Comparison of ENCODE assay signal across 12 mouse cellular contexts in the genomic region with DNA sequence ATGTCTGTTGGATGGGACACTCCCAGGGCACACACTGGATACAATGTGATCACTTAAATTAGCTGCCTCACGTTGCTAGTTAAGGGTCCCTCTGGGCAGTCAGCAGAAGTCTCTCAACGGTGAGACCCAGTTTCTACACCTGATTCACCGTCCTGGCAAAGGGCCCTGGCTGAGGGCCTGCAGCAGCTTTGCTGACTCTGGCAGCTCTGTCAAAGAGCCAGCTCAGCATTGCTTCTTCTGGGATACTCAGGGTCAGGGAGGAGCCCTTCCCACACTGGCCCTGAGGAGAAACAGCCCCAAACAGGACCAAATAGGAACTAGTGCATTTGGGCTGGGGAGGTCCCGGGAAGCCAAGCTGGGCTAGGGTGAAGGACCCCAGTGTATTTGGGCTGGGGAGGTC. TPM values are rescaled to one million over a fixed set of nuclear protein-coding genes. Genes with fewer than 3 reads are reported as not detected.
DNase-seq lines count a peak whose midpoint lies in the region.
"Had no signal": no experiment of that assay in that cellular context is flagged by ENCODE, and none has a peak within 500 bp of the region (broad histone marks: within the 10 kb centered on the region; RNA-seq: fewer than 3 reads in every experiment).

No protein-coding gene starts in this region.

- peak; percentile 49 to 50 for DNase-seq in heart, postnatal 14 days
- no peak for DNase-seq in heart, adult 9 months (ENCODE audit: low spot score in 2 of 2)
- DNase-seq in urinary bladder, postnatal 25 days (ENCODE audit: low spot score), result peak; percentile 22
- no peak for DNase-seq in urinary bladder, adult 2 months (ENCODE audit: low spot score)
- peak; percentile 47 for DNase-seq in gastrocnemius, postnatal 14 days
- DNase-seq in neural tube, embryonic 10.5 days (ENCODE audit: extremely low spot score, low spot score), result no peak
- DNase-seq in layer of hippocampus, adult 8-10 months (ENCODE audit: low spot score in 2 of 2), result no peak
- no peak for DNase-seq in frontal cortex, adult 2 months (ENCODE audit: extremely low spot score in 1 of 2, low spot score in 1 of 2)
- DNase-seq: forebrain, postnatal 0 days had no signal

- intact Hi-C loops in heart, postnatal 14 days (cut with DNase I), result no loop called here
- intact Hi-C loops in gastrocnemius, postnatal 14 days (cut with DNase I; ENCODE audit: low total_unique reads), result no loop called here

RNA-seq across cellular contexts. Expression of a gene that starts 7.5 kb away (rescaled TPM):
- 1 to 10 TPM; 1.6 TPM for total RNA-seq in heart, postnatal 14 days (2021)
- 5.1 and 5.3 TPM in 2 replicates for polyA plus RNA-seq in urinary bladder, adult 2 months (2012; rRNA removed)
- under 1 TPM; 0.64 TPM for total RNA-seq in gastrocnemius, postnatal 14 days (2021)
- total RNA-seq in layer of hippocampus, adult 8-10 months (2022), result 10 to 100 TPM in 1 of 4 experiments, 1 to 10 TPM in 3; 1.8 to 10.0 (median 6.1) TPM
- polyA plus RNA-seq in frontal cortex, adult 2 months (2012; rRNA removed), result 3.1 and 4.0 TPM in 2 replicates
- polyA plus RNA-seq: C2C12 had no signal

RNA-seq across cellular contexts. Expression of a gene that starts 57.4 kb away (rescaled TPM):
- 1 to 10 TPM; 2.3 to 2.8 TPM for total RNA-seq in heart, postnatal 14 days (2021)
- 35.2 and 36.0 TPM in 2 replicates for polyA plus RNA-seq in urinary bladder, adult 2 months (2012; rRNA removed)
- under 1 TPM; 0.06 to 0.18 TPM for total RNA-seq in gastrocnemius, postnatal 14 days (2021)
- total RNA-seq in layer of hippocampus, adult 8-10 months (2022), result not detected
- not detected in 2 replicates for polyA plus RNA-seq in frontal cortex, adult 2 months (2012; rRNA removed)
- total RNA-seq: forebrain, postnatal 0 days; left cerebral cortex, postnatal 10 days had no signal
- polyA plus RNA-seq: C2C12 had no signal

RNA-seq across cellular contexts. Expression of a gene that starts 57.6 kb away (rescaled TPM):
- total RNA-seq in heart, postnatal 14 days (2021), result under 1 TPM in 1 of 2 experiments, not detected in 1; 0.12 TPM
- polyA plus RNA-seq in urinary bladder, adult 2 months (2012; rRNA removed), result 5.6 and 5.9 TPM in 2 replicates
- total RNA-seq in gastrocnemius, postnatal 14 days (2021), result not detected
- not detected for total RNA-seq in layer of hippocampus, adult 8-10 months (2022)
- 0.08 and 0.18 TPM in 2 replicates for polyA plus RNA-seq in frontal cortex, adult 2 months (2012; rRNA removed)
- total RNA-seq: forebrain, postnatal 0 days; left cerebral cortex, postnatal 10 days had no signal
- polyA plus RNA-seq: C2C12; forebrain, postnatal 0 days; inflammation-experienced regulatory T-cells, adult 6 months had no signal

Comparison
In these comparisons a context has a peak if more than half of its experiments do, and no peak if none do; other contexts are left out.
1. DNase-seq: peak in heart, postnatal 14 days (2 of 2), urinary bladder, postnatal 25 days (single experiment) and gastrocnemius, postnatal 14 days (single experiment); none in heart, adult 9 months (0 of 2), urinary bladder, adult 2 months (single experiment), neural tube, embryonic 10.5 days (single experiment), layer of hippocampus, adult 8-10 months (0 of 2) and frontal cortex, adult 2 months (0 of 2).